Mouse (Mus musculus) thymus, postnatal 10 days (tissue): ENCODE measurements at regions not wholly inside any gene's neighbourhood (a gene's known extent, or its start where the extent isn't known, plus 50 kb on each side); places are given as distances from the start of the nearest gene placed in this dataset.
A peak's percentile ranks its signal among the peaks of the same experiment; 100 is the strongest.

ENCODE experiments used
- DNase-seq, 2 experiments: peaks; one replicate each; pipeline ENCODE4 v3.0.0; 2021; ENCODE audit warnings: low spot score in 2 of 2

DNA sequence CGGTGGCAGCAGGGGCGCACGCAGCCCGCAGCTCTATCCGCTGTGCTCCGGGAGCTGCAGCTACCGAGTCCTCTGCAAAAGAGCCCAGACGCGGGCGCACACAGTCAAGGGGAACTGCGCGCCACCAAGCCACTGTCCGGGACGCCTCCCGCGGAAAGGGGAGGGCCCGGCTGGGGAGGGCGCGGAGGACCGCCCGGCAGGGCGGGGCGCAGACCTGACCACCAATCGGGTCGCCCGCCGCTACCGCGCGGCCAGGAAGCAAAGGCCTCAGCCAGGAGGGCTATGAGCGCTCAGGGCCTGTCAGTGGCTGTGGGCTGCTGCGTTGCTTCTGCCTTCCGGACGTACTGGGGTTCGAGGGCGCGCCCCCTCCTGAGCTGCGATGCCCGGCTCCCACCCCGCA is 1034.5 kb downstream of the Gm10330 start:
- peak in 1 of 2 experiments; percentile 3 for DNase-seq

DNA sequence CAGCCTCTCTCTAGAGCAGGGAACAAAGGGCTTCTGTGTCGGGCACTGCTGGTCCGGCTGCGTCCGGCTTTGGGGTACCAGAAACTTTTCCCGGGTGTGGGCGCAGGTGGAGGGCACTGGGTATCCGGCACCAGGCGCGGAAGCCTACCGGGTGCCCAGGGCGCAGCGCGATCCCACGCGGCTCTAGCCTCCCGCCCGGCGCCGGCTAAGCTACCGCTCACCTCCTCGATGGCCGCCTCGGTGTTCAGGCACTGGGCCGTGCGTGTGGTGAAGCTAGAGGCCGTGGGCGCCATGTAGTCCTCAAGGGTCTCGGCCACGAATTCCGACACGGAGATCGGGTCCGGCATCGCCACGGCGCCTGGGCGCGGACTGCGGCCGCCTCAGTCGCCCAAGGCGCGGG is 1035.0 kb downstream of the Gm10330 start:
- DNase-seq = peak in 1 of 2 experiments; percentile 2
